Mouse (Mus musculus) limb, embryonic 12.5 days (tissue): ENCODE data around the gene Mcat. TPM values are rescaled to one million over a fixed set of nuclear protein-coding genes. Genes with fewer than 3 reads are reported as not detected.
A peak's percentile ranks its signal among the peaks of the same experiment; 100 is the strongest.
"Not testable (repeated sequence)": the region's sequence is repeated elsewhere in the genome, so short reads cannot be mapped to it uniquely, and the experiment has no call there.

ENCODE experiments used
- ATAC-seq: fragments of 200-750 bp; cut with Nextera tagmentation; 2 replicates; pipeline ENCODE4 v1.8.0; 2017; ENCODE audit warnings: low read depth, moderate TSS enrichment; ENCODE audit not compliant: insufficient number of reproducible peaks, insufficient read depth, low FRiP score, low TSS enrichment
- H3K27ac ChIP-seq: fragments of 300-500 bp; sonication (generic); 2 replicates; pipeline ENCODE4 v1.5.1; 2016; ENCODE audit warnings: mild to moderate bottlenecking, moderate library complexity
- H3K27me3 ChIP-seq: fragments of 300-500 bp; sonication (generic); 2 replicates; pipeline ENCODE4 v1.6.1; 2016; ENCODE audit warnings: mild to moderate bottlenecking, moderate library complexity
- H3K36me3 ChIP-seq: fragments of 300-500 bp; sonication (generic); 2 replicates; pipeline ENCODE4 v1.6.1; 2016; ENCODE audit warnings: mild to moderate bottlenecking, moderate library complexity
- H3K4me1 ChIP-seq: fragments of 300-500 bp; sonication (generic); replicated peaks from 2 replicates; pipeline ENCODE4 v1.6.1; 2016
- H3K4me2 ChIP-seq: fragments of 300-500 bp; sonication (generic); 2 replicates; pipeline ENCODE4 v1.6.1; 2016; ENCODE audit warnings: mild to moderate bottlenecking, moderate library complexity
- H3K4me3 ChIP-seq: fragments of 300-500 bp; sonication (generic); replicated peaks from 2 replicates; pipeline ENCODE4 v1.5.1; 2016; ENCODE audit warnings: mild to moderate bottlenecking
- H3K9ac ChIP-seq: fragments of 300-500 bp; sonication (generic); replicated peaks from 2 replicates; pipeline ENCODE4 v1.6.1; 2016; ENCODE audit warnings: mild to moderate bottlenecking, moderate library complexity
- H3K9me3 ChIP-seq: fragments of 300-500 bp; sonication (generic); 2 replicates; pipeline ENCODE4 v1.6.1; 2016; ENCODE audit warnings: mild to moderate bottlenecking, moderate library complexity
- WGBS: fragments of 180-500 bp; shearing (Covaris S2); methylation state at CpG from one replicate; pipeline ENCODE4 v1.1.7; 2016; 5-methylcytosine and 5-hydroxymethylcytosine counted together
- microRNA-seq: library from miRNA; unstranded; fragments of <30 nt; microRNA quantifications from one replicate; pipeline ENCODE4, GENCODE M21; 2017
- polyA plus RNA-seq: library from polyadenylated mRNA; unstranded; fragments of >200 nt; fragmentation: Nextera tagmentation; extraction: Ambion mirVana; gene quantifications from 2 replicates; pipeline ENCODE4 v1.2.1, GENCODE M21; 2016

Mcat gene
- polyA plus RNA-seq, 1 experiment from 2014 or later: 50.8 TPM

DNA sequence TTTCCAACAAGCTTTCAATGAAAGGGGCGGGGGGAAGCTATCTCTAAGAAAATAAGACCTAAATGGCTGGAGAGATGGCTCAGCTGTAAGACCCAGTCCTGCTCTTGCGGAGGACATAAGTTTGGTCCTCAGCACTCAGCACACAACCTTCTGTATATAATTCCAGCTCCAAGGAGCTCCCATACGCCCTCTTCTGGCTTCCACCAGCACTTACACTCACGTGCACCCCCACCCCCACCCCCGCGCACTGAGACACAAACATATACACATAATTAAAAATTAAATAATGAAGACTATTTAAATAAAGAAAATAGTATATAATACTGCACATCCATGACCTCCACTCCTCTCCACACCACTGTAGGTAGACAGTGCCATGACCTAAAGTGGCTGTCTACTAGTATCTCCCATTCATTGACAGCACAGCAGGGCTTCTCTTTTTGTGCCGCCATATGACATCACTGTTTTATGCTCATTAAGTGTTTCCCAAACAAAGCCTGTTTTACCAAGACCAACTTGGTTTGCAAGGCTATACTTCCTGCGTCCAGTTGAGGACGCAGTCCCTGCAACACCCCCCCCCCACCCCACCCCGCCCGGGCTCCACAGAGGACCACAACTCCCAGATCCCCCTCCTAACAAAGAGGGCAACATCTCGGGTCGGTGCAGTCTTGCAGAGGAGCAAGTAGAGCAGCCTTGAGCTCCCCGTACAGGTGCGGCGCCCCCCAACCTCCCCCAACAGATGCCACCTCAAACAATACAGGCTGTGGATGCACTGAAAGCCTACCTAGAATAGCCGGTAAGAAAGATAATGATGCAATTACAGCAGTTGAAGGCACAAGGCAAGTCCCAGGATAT lies 53.4 kb downstream of the Mcat start:
- Histone ChIP-seq H3K9me3 (no peaks in the 10 kb centered on the region), H3K9ac (peak overlapping the region; percentile 50), H3K4me2 (peak overlapping the region; percentile 79), H3K27me3 (peaks cover 3% of the 10 kb centered on the region; the same call in 1 of the 2 replicates), H3K4me1 (no peaks in the 10 kb centered on the region), H3K36me3 (no peaks in the 10 kb centered on the region; the same call in 1 of the 2 replicates), H3K4me3 (peak overlapping the region; percentile 54), H3K27ac (peak overlapping the region; percentile 18; the same call in 1 of the 2 replicates)
- WGBS: 24% methylated on average over 17 of the region's 17 CpGs
- peak; percentile 72 for ATAC-seq

DNA sequence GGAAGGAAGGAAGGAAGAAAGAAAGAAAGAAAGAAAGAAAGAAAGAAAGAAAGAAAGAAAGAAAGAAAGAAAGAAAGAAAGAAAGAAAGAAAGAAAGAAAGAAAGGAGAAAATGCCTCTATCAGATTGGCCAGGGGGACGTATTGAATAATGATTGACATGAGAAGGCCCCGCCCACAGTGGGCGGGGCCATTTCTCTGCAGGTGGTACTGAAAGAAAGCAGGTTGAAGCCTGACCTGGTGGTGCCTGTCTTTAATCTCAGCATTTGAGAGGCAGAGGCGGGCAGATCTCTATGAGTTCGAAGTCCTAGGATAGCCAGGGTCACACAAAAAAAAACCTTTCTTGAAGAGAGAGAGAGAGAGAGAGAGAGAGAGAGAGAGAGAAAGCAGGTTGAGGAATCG lies 62.1 kb downstream of the Mcat start:
- not testable (repeated sequence) for ATAC-seq, H3K9me3 ChIP-seq, H3K4me3 ChIP-seq, H3K27me3 ChIP-seq, H3K4me2 ChIP-seq, H3K9ac ChIP-seq, H3K4me1 ChIP-seq, H3K27ac ChIP-seq
- 76% methylated on average over 6 of the region's 6 CpGs for WGBS
- H3K36me3 ChIP-seq: peaks cover 66% of the 10 kb centered on the region

DNA sequence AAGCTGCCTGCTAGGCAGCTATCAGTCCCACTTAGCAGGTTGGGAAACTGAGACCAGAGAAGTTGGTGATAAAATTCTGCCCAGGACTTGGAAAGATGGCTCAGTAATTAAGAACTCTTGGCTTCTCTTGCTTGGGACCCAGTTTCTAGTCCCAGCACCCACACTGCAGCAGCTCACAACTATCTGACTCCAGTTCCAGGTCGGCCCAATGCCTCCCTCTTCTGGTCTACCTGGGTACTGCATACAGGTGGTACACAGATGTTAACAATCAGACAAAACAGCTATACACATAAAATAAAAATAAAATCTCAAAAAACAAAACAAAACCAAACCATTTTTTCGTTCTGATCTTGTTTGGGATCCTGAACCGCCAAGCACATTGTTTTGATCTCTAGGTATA lies 63.2 kb downstream of the Mcat start:
- Histone ChIP-seq H3K27ac (no peak overlapping the region), H3K36me3 (peaks cover 77% of the 10 kb centered on the region), H3K4me1 (no peaks in the 10 kb centered on the region), H3K4me2 (no peak overlapping the region), H3K4me3 (no peak overlapping the region), H3K27me3 (no peaks in the 10 kb centered on the region), H3K9me3 (no peaks in the 10 kb centered on the region), H3K9ac (no peak overlapping the region)
- ATAC-seq: no peak
- WGBS: 55% methylated on average over 3 of the region's 3 CpGs

DNA sequence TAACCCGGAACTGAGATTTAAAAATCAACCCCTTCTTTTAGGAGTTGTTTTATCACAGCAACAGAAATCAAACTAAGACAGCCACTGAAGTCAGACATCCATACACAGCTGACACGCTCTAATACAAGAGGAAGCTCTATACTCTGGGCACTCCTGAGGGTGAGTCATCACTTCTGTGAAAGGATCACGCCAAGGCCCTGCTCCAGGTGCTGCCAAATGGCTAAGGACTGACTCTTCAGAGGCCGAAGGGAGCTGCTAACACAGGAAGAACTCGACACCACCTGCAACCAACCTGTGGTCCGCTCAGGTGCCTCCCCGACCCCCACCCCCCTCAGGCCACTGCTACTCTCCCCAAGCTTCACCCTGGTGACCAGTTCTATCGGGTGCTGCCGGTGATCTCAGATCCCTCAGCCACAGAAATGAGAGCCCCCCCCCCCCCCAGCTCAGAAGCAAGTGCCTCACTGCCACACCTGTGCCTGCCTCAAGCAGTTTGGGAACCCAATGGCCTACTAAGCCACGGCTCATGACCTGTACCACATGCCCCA lies 64.3 kb downstream of the Mcat start:
- Histone ChIP-seq H3K27ac (no peak overlapping the region), H3K4me1 (no peaks in the 10 kb centered on the region), H3K27me3 (no peaks in the 10 kb centered on the region), H3K4me3 (no peak overlapping the region), H3K9ac (no peak overlapping the region), H3K9me3 (no peaks in the 10 kb centered on the region), H3K4me2 (no peak overlapping the region), H3K36me3 (peaks cover 81% of the 10 kb centered on the region)
- no peak for ATAC-seq
- whole genome bisulfite sequencing: 85% methylated on average over 10 of the region's 10 CpGs

DNA sequence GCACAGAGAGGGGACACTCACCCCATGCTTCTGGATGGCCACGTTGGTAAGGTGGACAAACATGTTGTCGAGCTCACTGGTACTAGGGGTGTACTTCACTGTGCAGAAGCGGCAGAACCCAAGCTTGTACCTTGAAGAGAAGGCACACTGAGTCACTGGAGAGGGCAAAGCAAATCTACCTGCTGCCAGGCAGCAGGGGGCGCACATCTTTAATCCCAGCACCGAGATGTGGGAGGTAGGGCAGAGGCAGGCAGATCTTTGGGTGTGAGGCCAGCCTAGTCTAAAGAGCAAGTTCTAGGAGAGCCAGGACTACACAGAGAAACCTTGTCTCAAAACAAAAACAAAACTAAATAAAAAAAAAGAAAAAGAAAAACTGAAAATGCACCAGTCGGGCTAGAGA lies 66.3 kb downstream of the Mcat start:
- H3K4me1 ChIP-seq: no peaks in the 10 kb centered on the region
- no peaks in the 10 kb centered on the region for H3K27me3 ChIP-seq
- WGBS: 90% methylated on average over 6 of the region's 6 CpGs
- no peak overlapping the region for H3K9ac ChIP-seq
- H3K27ac ChIP-seq: no peak overlapping the region
- H3K4me3 ChIP-seq: no peak overlapping the region
- H3K36me3 ChIP-seq: peaks cover 90% of the 10 kb centered on the region
- no peak overlapping the region for H3K4me2 ChIP-seq
- H3K9me3 ChIP-seq: no peaks in the 10 kb centered on the region
- ATAC-seq: no peak

Small RNAs within 50 kb of the gene (microRNA-seq; reads per million reads assigned to microRNA genes)
- gene Gm24575: not detected

Other genes with a start within 250 kb of the Mcat start
- 40.3 and 42.5 TPM in 2 replicates for gene Arfgap3, start 213.5 kb downstream of the Mcat start, polyA plus RNA-seq
- 45.5 and 50.6 TPM in 2 replicates for gene Pacsin2, start 99.2 kb downstream of the Mcat start, polyA plus RNA-seq
- gene Ttll1, start 52.9 kb downstream of the Mcat start, polyA plus RNA-seq: 26.0 and 27.2 TPM in 2 replicates
- 2.8 and 3.3 TPM in 2 replicates for gene Bik, start 36.9 kb downstream of the Mcat start, polyA plus RNA-seq
- 51.7 and 54.2 TPM in 2 replicates for gene Tspo, start 195 bp downstream of the Mcat start, polyA plus RNA-seq
- 44.7 and 46.0 TPM in 2 replicates for gene Ttll12, start 31.4 kb upstream of the Mcat start, polyA plus RNA-seq
- gene Scube1, start 161.2 kb upstream of the Mcat start, polyA plus RNA-seq: 33.6 and 36.7 TPM in 2 replicates
- gene Mpped1, start 215.7 kb upstream of the Mcat start, polyA plus RNA-seq: 8.0 and 8.4 TPM in 2 replicates